Mouse (Mus musculus) forebrain, embryonic 15.5 days (tissue): ENCODE measurements around the gene Tns3. TPM values are rescaled to one million over a fixed set of nuclear protein-coding genes. Genes with fewer than 3 reads are reported as not detected.

Experiments
- ATAC-seq: fragments of 200-750 bp; cut with Nextera tagmentation; replicated peaks from 2 replicates; pipeline ENCODE4 v1.8.0; 2017; ENCODE audit warnings: mild to moderate bottlenecking, moderate TSS enrichment, moderate library complexity
- H3K27ac ChIP-seq: fragments of 300-500 bp; sonication (generic); replicated peaks from 2 replicates; pipeline ENCODE4 v1.5.1; 2015; ENCODE audit warnings: mild to moderate bottlenecking, inconsistent platforms
- H3K27me3 ChIP-seq: fragments of 300-500 bp; sonication (generic); 2 replicates; pipeline ENCODE4 v1.6.1; 2015; ENCODE audit warnings: inconsistent platforms
- H3K36me3 ChIP-seq: fragments of 300-500 bp; sonication (generic); 2 replicates; pipeline ENCODE4 v1.6.1; 2015; ENCODE audit warnings: mild to moderate bottlenecking, inconsistent platforms
- H3K4me1 ChIP-seq: fragments of 300-500 bp; sonication (generic); 2 replicates; pipeline ENCODE4 v1.6.1; 2015; ENCODE audit warnings: inconsistent platforms
- H3K4me2 ChIP-seq: fragments of 300-500 bp; sonication (generic); replicated peaks from 2 replicates; pipeline ENCODE4 v1.6.1; 2015; ENCODE audit warnings: mild to moderate bottlenecking, inconsistent platforms
- H3K4me3 ChIP-seq: fragments of 300-500 bp; sonication (generic); 2 replicates; pipeline ENCODE4 v1.5.1; 2015; ENCODE audit warnings: mild to moderate bottlenecking, inconsistent platforms
- H3K9ac ChIP-seq: fragments of 300-500 bp; sonication (generic); replicated peaks from 2 replicates; pipeline ENCODE4 v1.6.1; 2015; ENCODE audit warnings: mild to moderate bottlenecking, inconsistent platforms
- H3K9me3 ChIP-seq: fragments of 300-500 bp; sonication (generic); 2 replicates; pipeline ENCODE4 v1.6.1; 2016; ENCODE audit warnings: inconsistent platforms
- WGBS: fragments of 180-500 bp; shearing (Covaris S2); methylation state at CpG from one replicate; pipeline ENCODE4 v1.1.7; 2015; ENCODE audit warnings: mixed read lengths; 5-methylcytosine and 5-hydroxymethylcytosine counted together
- polyA plus RNA-seq: library from polyadenylated mRNA; unstranded; fragments of >200 nt; fragmentation: Nextera tagmentation; extraction: Ambion mirVana; gene quantifications from 2 replicates; pipeline ENCODE4 v1.2.1, GENCODE M21; 2015

Gene Tns3
- polyA plus RNA-seq: 6.9 and 8.0 TPM in 2 replicates

GRCm38 (mm10) chr11:8664393-8664743, at the start of gene Tns3:
TSS of gene Tns3 (minus strand) at chr11:8664535.
- Histone ChIP-seq H3K36me3 (no peaks in the 10 kb centered on the region), H3K9ac (peak within 1 kb of the TSS; percentile 70), H3K27ac (peak within 1 kb of the TSS; percentile 25), H3K4me2 (peak within 1 kb of the TSS; percentile 98), H3K9me3 (no peaks in the 10 kb centered on the region), H3K4me1 (peaks cover 20% of the 10 kb centered on the region), H3K27me3 (no peaks in the 10 kb centered on the region), H3K4me3 (peak within 1 kb of the TSS; percentile 61)
- 0% methylated on average over 37 of the region's 37 CpGs for WGBS
- ATAC-seq: peak; percentile 55; the same call in 1 of the 2 replicates

- H3K27ac ChIP-seq: no peak overlapping the region
- no peaks in the 10 kb centered on the region for H3K4me1 ChIP-seq
- no peaks in the 10 kb centered on the region for H3K27me3 ChIP-seq
- H3K36me3 ChIP-seq: no peaks in the 10 kb centered on the region
- no peak overlapping the region for H3K4me3 ChIP-seq
- no peak overlapping the region for H3K4me2 ChIP-seq
- no peak overlapping the region for H3K9ac ChIP-seq
- H3K9me3 ChIP-seq: no peaks in the 10 kb centered on the region
- ATAC-seq: peak; percentile 48; the same call in 1 of the 2 replicates
- 67% methylated on average over 8 of the region's 8 CpGs for WGBS
These were observed 42.1 kb upstream of the Tns3 start for GRCm38 (mm10) chr11:8706246-8707041.

DNA sequence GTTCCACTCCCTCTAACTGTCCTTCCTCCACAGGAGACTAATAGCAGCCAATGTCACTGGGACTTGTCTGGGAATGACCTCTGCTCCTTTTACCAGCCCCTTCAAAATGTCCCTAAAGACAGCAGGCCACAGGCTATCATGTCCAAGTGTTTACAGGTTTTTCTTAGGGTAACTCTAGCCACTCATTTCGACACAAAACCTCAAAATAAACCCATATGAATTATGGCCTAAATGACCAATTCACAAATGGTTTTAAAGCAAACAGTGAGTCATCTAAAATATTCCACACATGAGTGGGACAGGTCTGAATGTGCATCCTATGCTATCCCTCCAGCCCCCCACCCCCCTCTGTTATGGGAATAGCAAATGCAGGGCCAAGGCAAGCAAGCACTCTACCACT, 40.8 kb upstream of the Tns3 start:
- no peaks in the 10 kb centered on the region for H3K36me3 ChIP-seq
- H3K27me3 ChIP-seq: no peaks in the 10 kb centered on the region
- no peak overlapping the region for H3K27ac ChIP-seq
- no peak overlapping the region for H3K9ac ChIP-seq
- H3K9me3 ChIP-seq: no peaks in the 10 kb centered on the region
- 80% methylated on average over 1 of the region's 1 CpGs for WGBS
- no peaks in the 10 kb centered on the region for H3K4me1 ChIP-seq
- H3K4me2 ChIP-seq: no peak overlapping the region
- no peak for ATAC-seq
- no peak overlapping the region for H3K4me3 ChIP-seq

- ATAC-seq: no peak
- Histone ChIP-seq H3K9me3 (no peaks in the 10 kb centered on the region), H3K4me1 (no peaks in the 10 kb centered on the region), H3K27ac (no peak overlapping the region), H3K36me3 (no peaks in the 10 kb centered on the region), H3K4me3 (no peak overlapping the region), H3K27me3 (no peaks in the 10 kb centered on the region), H3K4me2 (no peak overlapping the region), H3K9ac (no peak overlapping the region)
- 81% methylated on average over 6 of the region's 6 CpGs for WGBS
These were observed 39.5 kb upstream of the Tns3 start for GRCm38 (mm10) chr11:8703876-8704275.

GRCm38 (mm10) chr11:8702532-8702886, 38.2 kb upstream of the Tns3 start:
- Histone ChIP-seq H3K36me3 (no peaks in the 10 kb centered on the region), H3K4me1 (no peaks in the 10 kb centered on the region), H3K4me2 (no peak overlapping the region), H3K4me3 (no peak overlapping the region), H3K9me3 (no peaks in the 10 kb centered on the region), H3K9ac (no peak overlapping the region), H3K27ac (no peak overlapping the region), H3K27me3 (no peaks in the 10 kb centered on the region)
- no peak for ATAC-seq
- WGBS: 98% methylated on average over 2 of the region's 2 CpGs

DNA sequence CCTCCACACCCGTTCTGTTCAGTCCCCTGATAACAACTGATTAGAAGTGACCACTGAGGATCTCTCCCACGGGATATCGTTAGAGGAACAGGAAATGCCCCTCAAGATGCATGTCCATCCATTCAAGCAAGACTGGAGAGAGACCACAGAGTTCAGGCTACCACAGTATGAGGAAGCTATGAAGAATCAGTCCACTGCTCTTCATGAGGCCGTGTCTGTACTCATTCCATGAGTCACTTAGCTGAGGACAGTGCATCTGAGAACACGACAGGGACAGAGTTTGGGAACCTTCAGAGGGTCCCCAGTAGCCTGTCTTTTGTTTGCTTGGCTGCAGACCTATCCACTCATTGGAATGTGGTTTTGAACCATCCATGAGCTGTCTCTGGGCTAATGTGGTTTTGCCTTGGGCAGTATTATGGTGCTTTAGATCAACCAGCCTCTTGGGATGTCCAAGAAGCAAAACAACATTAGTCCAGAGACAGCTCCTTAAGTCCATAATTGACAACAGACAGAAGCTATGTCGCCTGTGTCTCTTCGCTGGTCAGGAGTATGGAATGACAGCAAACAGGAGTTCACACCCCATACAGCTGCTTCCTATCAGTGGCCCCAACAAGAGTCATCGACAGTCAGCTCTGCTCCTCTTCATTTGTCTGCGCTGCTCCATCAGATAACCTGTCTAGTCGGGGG, 37.7 kb upstream of the Tns3 start:
- Histone ChIP-seq H3K27ac (no peak overlapping the region), H3K4me1 (no peaks in the 10 kb centered on the region), H3K9ac (no peak overlapping the region), H3K4me3 (no peak overlapping the region), H3K36me3 (no peaks in the 10 kb centered on the region), H3K9me3 (no peaks in the 10 kb centered on the region), H3K4me2 (no peak overlapping the region), H3K27me3 (no peaks in the 10 kb centered on the region)
- WGBS: 89% methylated on average over 10 of the region's 10 CpGs
- ATAC-seq: no peak

- Histone ChIP-seq H3K4me2 (no peak overlapping the region), H3K27me3 (no peaks in the 10 kb centered on the region), H3K4me1 (no peaks in the 10 kb centered on the region), H3K36me3 (no peaks in the 10 kb centered on the region), H3K27ac (no peak overlapping the region), H3K9me3 (no peaks in the 10 kb centered on the region), H3K4me3 (no peak overlapping the region), H3K9ac (no peak overlapping the region)
- no peak for ATAC-seq
- WGBS: 83% methylated on average over 3 of the region's 3 CpGs
These were observed 37.1 kb upstream of the Tns3 start for GRCm38 (mm10) chr11:8701400-8701799.

DNA sequence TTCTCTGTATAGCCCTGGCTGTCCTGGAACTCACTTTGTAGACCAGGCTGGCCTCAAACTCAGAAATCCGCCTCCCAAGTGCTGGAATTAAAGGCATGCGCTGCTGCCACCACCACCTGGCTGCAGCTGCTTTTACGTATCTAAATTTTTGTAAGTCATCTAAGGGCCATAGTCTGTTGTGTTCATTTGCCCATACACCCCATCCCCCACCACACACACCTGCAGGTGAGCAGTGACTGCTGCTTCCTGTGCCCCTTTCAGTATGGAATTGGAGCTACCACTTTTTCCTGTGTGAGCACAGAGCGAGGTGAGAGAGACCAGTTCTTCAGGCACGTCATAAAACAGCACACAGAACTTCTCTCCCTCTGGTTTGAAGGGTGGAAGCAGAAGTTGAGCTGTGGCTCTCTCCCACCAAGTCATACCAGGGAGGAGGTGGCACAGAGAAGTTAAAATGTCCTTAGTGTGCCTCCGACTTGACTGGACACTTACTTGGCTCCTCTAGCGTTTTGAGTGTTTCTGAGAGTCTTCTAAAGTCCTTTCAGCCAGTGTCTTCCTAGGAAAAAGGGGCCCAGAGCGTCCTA, 36.4 kb upstream of the Tns3 start:
- no peak for ATAC-seq
- WGBS: 87% methylated on average over 8 of the region's 8 CpGs

GRCm38 (mm10) chr11:8699777-8700176, 35.4 kb upstream of the Tns3 start:
- no peaks in the 10 kb centered on the region for H3K9me3 ChIP-seq
- H3K4me1 ChIP-seq: no peaks in the 10 kb centered on the region
- 34% methylated on average over 5 of the region's 5 CpGs for WGBS
- no peak for ATAC-seq
- H3K27ac ChIP-seq: no peak overlapping the region
- H3K9ac ChIP-seq: no peak overlapping the region
- H3K36me3 ChIP-seq: no peaks in the 10 kb centered on the region
- H3K4me2 ChIP-seq: no peak overlapping the region
- H3K4me3 ChIP-seq: no peak overlapping the region
- no peaks in the 10 kb centered on the region for H3K27me3 ChIP-seq

More for the DNA sequence above, 36.4 kb upstream of the Tns3 start:
- no peak overlapping the region for H3K9ac ChIP-seq
- no peaks in the 10 kb centered on the region for H3K36me3 ChIP-seq
- H3K27ac ChIP-seq: no peak overlapping the region
- no peak overlapping the region for H3K4me2 ChIP-seq
- H3K9me3 ChIP-seq: no peaks in the 10 kb centered on the region
- H3K27me3 ChIP-seq: no peaks in the 10 kb centered on the region
- no peak overlapping the region for H3K4me3 ChIP-seq
- H3K4me1 ChIP-seq: no peaks in the 10 kb centered on the region

- no peaks in the 10 kb centered on the region for H3K27me3 ChIP-seq
- no peaks in the 10 kb centered on the region for H3K9me3 ChIP-seq
- no peak overlapping the region for H3K9ac ChIP-seq
- H3K27ac ChIP-seq: no peak overlapping the region
- ATAC-seq: no peak
- WGBS: 91% methylated on average over 3 of the region's 3 CpGs
- no peaks in the 10 kb centered on the region for H3K36me3 ChIP-seq
- peaks cover 11% of the 10 kb centered on the region for H3K4me1 ChIP-seq
- H3K4me3 ChIP-seq: no peak overlapping the region
- no peak overlapping the region for H3K4me2 ChIP-seq
These were observed 33.3 kb upstream of the Tns3 start for GRCm38 (mm10) chr11:8697670-8698069.

DNA sequence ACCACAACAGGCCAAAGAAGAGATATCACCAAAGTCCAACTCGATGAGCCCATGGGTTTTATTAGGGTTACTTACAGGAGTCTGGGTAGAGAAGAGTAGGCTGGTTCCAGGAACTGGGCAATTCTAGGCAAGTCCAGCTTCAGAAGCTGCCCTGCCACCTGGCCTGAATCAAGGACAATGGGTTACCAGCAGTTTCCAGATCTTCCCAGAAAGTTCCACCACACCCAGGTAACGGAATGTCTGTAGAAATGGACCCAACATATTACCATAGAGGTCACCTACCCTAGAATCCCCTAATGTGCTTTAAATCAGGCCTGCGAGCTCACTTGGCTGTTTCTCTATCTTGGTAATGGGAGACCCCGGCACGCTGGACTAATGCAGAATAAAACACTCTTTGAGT, 29.8 kb upstream of the Tns3 start:
- ATAC-seq: no peak
- Histone ChIP-seq H3K27ac (no peak overlapping the region), H3K27me3 (no peaks in the 10 kb centered on the region), H3K9ac (no peak overlapping the region), H3K4me3 (no peak overlapping the region), H3K4me1 (peaks cover 20% of the 10 kb centered on the region), H3K4me2 (no peak overlapping the region), H3K9me3 (no peaks in the 10 kb centered on the region), H3K36me3 (no peaks in the 10 kb centered on the region)
- over 99% methylated on average over 5 of the region's 5 CpGs for WGBS
